Mouse (Mus musculus): ENCODE data around the gene Nup54.

The Nup54 gene

DNA sequence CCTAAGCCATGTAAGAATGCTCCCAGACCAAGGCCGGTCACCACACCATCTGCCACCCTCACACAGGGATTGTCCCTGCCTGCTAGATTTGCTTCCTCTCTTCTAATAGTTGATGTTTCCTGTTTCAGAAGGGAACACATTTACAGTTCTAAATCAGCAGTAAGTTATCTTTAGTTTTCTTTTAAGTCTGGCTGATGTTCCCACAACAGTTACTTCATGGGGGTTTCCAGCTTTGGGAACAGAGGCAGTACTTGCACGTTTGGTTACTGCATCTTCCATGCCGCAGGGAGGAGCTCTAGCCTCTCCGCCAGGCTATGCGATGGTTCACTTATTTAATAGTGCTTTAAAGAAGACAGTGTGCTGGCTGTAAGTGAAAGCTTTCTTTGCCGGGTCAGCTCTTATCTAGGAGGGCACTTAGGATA lies 60.3 kb downstream of the Nup54 start:
- DNase-seq: peak; percentile 63 to 64

GRCm38 (mm10) chr5:92372605-92373004 lies 62.4 kb downstream of the Nup54 start:
- DNase-seq: no peak

- DNase-seq: no peak
Measured at GRCm38 (mm10) chr5:92371361-92371976, 63.5 kb downstream of the Nup54 start.

DNA sequence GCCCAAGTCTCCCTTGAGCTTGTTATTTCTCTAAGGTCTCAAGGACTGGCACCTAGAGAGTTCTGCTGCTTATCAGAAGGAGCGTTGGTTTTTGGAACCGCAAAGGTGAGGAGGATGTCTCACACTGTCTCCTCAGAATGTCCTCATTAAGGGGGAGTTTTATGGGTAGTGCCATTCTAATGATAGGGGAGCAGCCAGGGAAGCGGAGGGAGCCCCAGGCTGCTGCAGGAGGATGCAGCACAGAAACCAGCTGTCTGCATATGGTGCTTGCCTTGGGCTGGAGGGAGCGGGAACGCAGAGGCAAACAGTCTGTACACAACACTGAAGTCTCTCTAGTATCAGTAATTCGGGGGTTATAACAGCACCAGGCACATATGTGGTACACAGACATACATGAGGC lies 64.1 kb downstream of the Nup54 start:
- DNase-seq: no peak

- no peak for DNase-seq
Measured at GRCm38 (mm10) chr5:92370392-92370791, 64.6 kb downstream of the Nup54 start.

DNA sequence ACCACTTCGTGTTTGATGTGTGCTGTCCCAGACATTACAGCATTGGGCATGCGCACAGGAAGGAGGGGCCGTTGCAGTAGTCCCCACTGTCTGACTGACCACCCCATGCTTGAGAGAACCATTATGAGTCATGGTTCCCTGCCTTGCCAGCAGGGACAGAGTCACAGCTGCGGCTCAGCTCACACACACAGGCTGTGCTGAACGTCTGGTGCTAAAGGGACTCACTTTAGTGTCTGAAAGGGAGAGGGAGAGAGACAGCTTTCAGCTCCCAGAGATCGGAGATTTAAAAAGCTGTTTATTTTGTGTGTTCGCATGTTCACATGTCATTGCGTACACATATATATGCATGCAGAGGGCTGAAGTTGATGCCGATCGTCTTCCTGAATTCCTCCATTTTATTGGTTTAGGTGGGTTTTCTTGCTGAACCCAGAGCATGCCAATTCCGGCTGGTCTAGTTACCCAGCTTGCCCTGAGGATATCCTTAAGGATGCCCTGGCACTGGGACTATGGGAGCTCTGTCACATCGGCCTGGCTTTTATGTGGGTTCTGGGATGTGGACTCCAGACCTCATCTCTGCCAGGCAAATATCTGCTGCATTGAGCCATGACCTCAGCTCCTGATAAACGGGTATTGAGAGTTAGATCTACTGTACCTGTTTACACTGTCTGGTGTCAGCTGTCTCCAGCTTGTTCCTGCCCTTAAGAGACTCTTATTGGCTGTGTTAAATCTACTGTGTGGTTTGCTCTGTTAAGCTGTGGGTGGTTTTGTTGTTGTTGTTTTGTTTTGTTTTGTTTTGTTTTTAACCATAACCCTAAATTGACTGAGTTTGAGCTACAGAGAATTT lies 65.6 kb downstream of the Nup54 start:
- peak; percentile 87 to 93 for DNase-seq

DNA sequence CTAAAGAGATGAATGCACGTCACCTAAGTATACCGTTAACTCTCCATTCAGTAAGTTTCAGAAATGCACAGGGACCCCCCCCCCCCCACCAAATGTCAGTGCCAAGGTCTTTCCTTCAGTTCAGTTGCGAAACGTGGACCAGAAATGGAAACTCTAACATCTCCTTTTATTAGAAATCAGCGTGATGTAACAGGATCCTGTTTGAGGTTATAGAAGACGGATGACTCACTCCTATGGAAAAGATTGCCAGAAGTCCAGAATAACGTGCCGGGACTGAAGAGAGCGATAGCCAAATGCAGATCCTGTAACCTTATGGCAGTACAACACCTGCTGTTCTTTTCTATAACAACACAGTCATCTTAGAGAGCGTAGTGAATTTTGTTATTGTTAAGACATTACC lies 66.6 kb downstream of the Nup54 start:
- DNase-seq: peak; percentile 51 to 67

- no peak for DNase-seq
Measured at GRCm38 (mm10) chr5:92366565-92366964, 68.5 kb downstream of the Nup54 start.
